Comparison of ENCODE assay signal across 10 mouse cellular contexts in the genomic region with DNA sequence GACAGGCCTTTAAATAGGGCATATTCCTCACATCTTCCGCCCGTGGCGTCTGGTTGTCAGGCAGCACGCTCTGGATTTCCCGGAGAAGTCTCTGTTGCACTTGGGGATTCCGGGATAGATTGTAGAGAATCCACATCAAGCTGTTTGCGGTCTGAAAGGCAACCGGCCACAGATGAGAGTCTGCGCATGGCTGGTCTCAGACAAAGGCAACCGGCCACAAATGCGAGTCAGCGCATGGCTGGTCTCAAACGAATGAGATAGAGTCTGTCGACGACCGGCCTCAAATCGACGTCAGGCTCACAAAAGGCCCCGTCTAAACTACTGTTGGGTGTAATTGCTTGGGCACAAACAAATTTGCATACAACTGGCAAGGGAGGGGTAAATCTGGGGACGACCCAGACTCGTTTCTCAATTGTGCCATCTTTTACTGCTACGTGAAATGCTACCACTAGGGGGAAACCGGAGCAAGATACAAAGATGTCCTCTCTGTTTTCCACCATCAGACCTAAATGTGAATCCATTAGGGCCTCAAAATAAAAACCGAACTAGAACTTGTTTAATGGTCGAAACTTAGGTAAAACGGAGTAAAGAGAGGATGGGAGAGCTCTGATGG. TPM values are rescaled to one million over a fixed set of nuclear protein-coding genes. Genes with fewer than 3 reads are reported as not detected.
DNase-seq lines count a peak whose midpoint lies in the region; ATAC-seq and TF ChIP-seq lines count a peak whose summit lies in the region.
"Had no signal": no experiment of that assay in that cellular context is flagged by ENCODE, and none has a peak within 500 bp of the region (broad histone marks: within the 10 kb centered on the region; RNA-seq: fewer than 3 reads in every experiment).

No protein-coding gene starts in this region.

- 60% methylated on average over 26 of the region's 26 CpGs for WGBS in intestine, postnatal 0 days
- 58% methylated on average over 26 of the region's 26 CpGs for WGBS in intestine, embryonic 16.5 days
- WGBS in hindbrain, embryonic 10.5 days, result 51% methylated on average over 26 of the region's 26 CpGs
- 40% methylated on average over 26 of the region's 26 CpGs for WGBS in midbrain, postnatal 0 days

- peaks cover 18% of the 10 kb centered on the region; the same call in 1 of the 2 replicates for H3K27me3 ChIP-seq in intestine, postnatal 0 days (replicated peaks; ENCODE audit: control insufficient read depth, insufficient read depth, low read length)
- H3K27me3 ChIP-seq in intestine, embryonic 16.5 days (replicated peaks; ENCODE audit: control insufficient read depth, insufficient read depth, low read length), result peaks cover 4% of the 10 kb centered on the region; the same call in 1 of the 2 replicates
- H3K27me3 ChIP-seq in MEL (ENCODE audit: control insufficient read depth in 1 of 2, insufficient read depth in 2 of 2, low read length in 2 of 2), result no peaks in the 10 kb centered on the region
- peaks cover 53% of the 10 kb centered on the region for H3K27me3 ChIP-seq in hindbrain, embryonic 10.5 days (ENCODE audit: insufficient read depth, poor library complexity, severe bottlenecking)
- no peaks in the 10 kb centered on the region for H3K27me3 ChIP-seq in midbrain, postnatal 0 days (ENCODE audit: insufficient read depth, low read length)

- TF ChIP-seq RAD21 in MEL (IDR thresholded peaks at IDR 0.05; ENCODE audit: low read depth, low read length), result no peak

- no peaks in the 10 kb centered on the region for H3K4me1 ChIP-seq in intestine, postnatal 0 days (replicated peaks; ENCODE audit: control insufficient read depth, insufficient read depth, low read length)
- no peaks in the 10 kb centered on the region for H3K4me1 ChIP-seq in intestine, embryonic 16.5 days (ENCODE audit: control insufficient read depth, insufficient read depth, low read length)
- no peaks in the 10 kb centered on the region for H3K4me1 ChIP-seq in MEL (ENCODE audit: control insufficient read depth in 1 of 2, insufficient read depth in 2 of 2, low read length in 2 of 2)
- peaks cover 12% of the 10 kb centered on the region; the same call in 1 of the 2 replicates for H3K4me1 ChIP-seq in hindbrain, embryonic 10.5 days (replicated peaks)
- H3K4me1 ChIP-seq in midbrain, postnatal 0 days (ENCODE audit: insufficient read depth, low read length), result no peaks in the 10 kb centered on the region
- H3K4me1 ChIP-seq: limb, embryonic 13.5 days had no signal

- no peak for ATAC-seq in intestine, postnatal 0 days
- no peak for ATAC-seq in intestine, embryonic 16.5 days
- ATAC-seq in midbrain, postnatal 0 days (ENCODE audit: low FRiP score), result no peak

- no peak overlapping the region for H3K27ac ChIP-seq in intestine, postnatal 0 days (ENCODE audit: low read depth, low read length)
- no peak overlapping the region for H3K27ac ChIP-seq in intestine, embryonic 16.5 days (ENCODE audit: low read length)
- no peak overlapping the region for H3K27ac ChIP-seq in MEL (ENCODE audit: control insufficient read depth, low read depth, low read length)
- H3K27ac ChIP-seq in hindbrain, embryonic 10.5 days, result peak overlapping the region; percentile 54; the same call in 1 of the 2 replicates
- 0 out of 2 replicates have a peak overlapping the region, but pooled peaks have one; percentile 32 for H3K27ac ChIP-seq in midbrain, postnatal 0 days (ENCODE audit: low read depth, low read length)
- H3K27ac ChIP-seq: limb, embryonic 13.5 days had no signal

- no peak overlapping the region for H3K4me3 ChIP-seq in intestine, postnatal 0 days (ENCODE audit: low read depth, low read length)
- H3K4me3 ChIP-seq in intestine, embryonic 16.5 days (ENCODE audit: low read length), result no peak overlapping the region
- H3K4me3 ChIP-seq in MEL (ENCODE audit: control insufficient read depth in 1 of 2, insufficient read depth in 1 of 2, low read depth in 2 of 2, low read length in 2 of 2), result no peak overlapping the region
- no peak overlapping the region for H3K4me3 ChIP-seq in hindbrain, embryonic 10.5 days
- no peak overlapping the region for H3K4me3 ChIP-seq in midbrain, postnatal 0 days (ENCODE audit: low read depth, low read length)
- H3K4me3 ChIP-seq: limb, embryonic 13.5 days had no signal

- no peak overlapping the region for H3K9ac ChIP-seq in intestine, postnatal 0 days (ENCODE audit: low read depth, low read length)
- H3K9ac ChIP-seq in intestine, embryonic 16.5 days (ENCODE audit: low read depth, low read length), result no peak overlapping the region
- no peak overlapping the region for H3K9ac ChIP-seq in MEL (ENCODE audit: control insufficient read depth, low read depth, low read length, poor library complexity, severe bottlenecking)
- H3K9ac ChIP-seq in midbrain, postnatal 0 days (replicated peaks; ENCODE audit: low read length, poor library complexity, severe bottlenecking), result no peak overlapping the region
- H3K9ac ChIP-seq: limb, embryonic 13.5 days had no signal

- no peaks in the 10 kb centered on the region for H3K79me2 ChIP-seq in MEL (ENCODE audit: control insufficient read depth, insufficient read depth, low read length, poor library complexity)

- H3K4me2 ChIP-seq in intestine, postnatal 0 days (replicated peaks; ENCODE audit: low read depth), result no peak overlapping the region
- no peak overlapping the region for H3K4me2 ChIP-seq in intestine, embryonic 16.5 days (ENCODE audit: low read depth, low read length)
- 0 out of 2 replicates have a peak overlapping the region, but pooled peaks have one; percentile 6 for H3K4me2 ChIP-seq in midbrain, postnatal 0 days (ENCODE audit: low read depth, low read length, poor library complexity, severe bottlenecking)
- H3K4me2 ChIP-seq: limb, embryonic 13.5 days had no signal

- TF ChIP-seq CTCF in intestine, postnatal 0 days (IDR thresholded peaks at IDR 0.05; ENCODE audit: low read depth), result peak; percentile 75
- peak in 2 of 3 experiments; percentile 22 to 23; a peak in 2 of 6 replicates for TF ChIP-seq CTCF in MEL (IDR thresholded peaks at IDR 0.05 in 2 of 3, conservative IDR thresholded peaks at IDR 0.05 in 1 of 3; ENCODE audit: control insufficient read depth in 1 of 3, insufficient read depth in 1 of 3, low read depth in 2 of 3, low read length in 3 of 3, poor library complexity in 1 of 3, severe bottlenecking in 1 of 3)
- peak; percentile 77 for TF ChIP-seq CTCF in midbrain, postnatal 0 days (IDR thresholded peaks at IDR 0.05)

- no peaks in the 10 kb centered on the region for H3K36me3 ChIP-seq in intestine, postnatal 0 days (ENCODE audit: control insufficient read depth, insufficient read depth)
- H3K36me3 ChIP-seq in intestine, embryonic 16.5 days (ENCODE audit: control insufficient read depth, insufficient read depth, low read length), result no peaks in the 10 kb centered on the region
- H3K36me3 ChIP-seq in MEL (ENCODE audit: control insufficient read depth in 1 of 2, insufficient read depth in 2 of 2, low read length in 2 of 2), result no peaks in the 10 kb centered on the region
- no peaks in the 10 kb centered on the region for H3K36me3 ChIP-seq in hindbrain, embryonic 10.5 days
- H3K36me3 ChIP-seq in midbrain, postnatal 0 days (ENCODE audit: insufficient read depth, low read length), result no peaks in the 10 kb centered on the region
- H3K36me3 ChIP-seq: limb, embryonic 13.5 days had no signal

- H3K9me3 ChIP-seq in intestine, postnatal 0 days (ENCODE audit: control insufficient read depth), result no peaks in the 10 kb centered on the region
- H3K9me3 ChIP-seq in intestine, embryonic 16.5 days (ENCODE audit: control insufficient read depth, low read length), result no peaks in the 10 kb centered on the region
- H3K9me3 ChIP-seq in MEL (replicated peaks; ENCODE audit: insufficient read depth, low read length), result no peaks in the 10 kb centered on the region
- no peaks in the 10 kb centered on the region for H3K9me3 ChIP-seq in hindbrain, embryonic 10.5 days
- H3K9me3 ChIP-seq in midbrain, postnatal 0 days (ENCODE audit: low read length), result no peaks in the 10 kb centered on the region
- H3K9me3 ChIP-seq: limb, embryonic 13.5 days had no signal

- no peak for DNase-seq in MEL (ENCODE audit: low read depth, low spot score)
- DNase-seq in hindbrain, embryonic 10.5 days (ENCODE audit: low spot score), result peak; percentile 35
- peak; percentile 53 for DNase-seq in midbrain, postnatal 0 days (ENCODE audit: low spot score)
- no peak for DNase-seq in gastrocnemius, postnatal 25 days
- no peak for DNase-seq in ovary, postnatal 36 days (ENCODE audit: low spot score)
- no peak for DNase-seq in cerebellum, adult 9-11 months
- DNase-seq: adrenal gland, postnatal 14 days had no signal

- no peak for TF ChIP-seq EP300 in MEL (IDR thresholded peaks at IDR 0.05; ENCODE audit: low read depth in 1 of 2, low read length in 2 of 2)

- no peak for TF ChIP-seq POLR2A in MEL (IDR thresholded peaks at IDR 0.05; ENCODE audit: control insufficient read depth in 1 of 2, insufficient read depth in 1 of 2, low read depth in 1 of 2, low read length in 2 of 2, poor library complexity in 1 of 2)

TF ChIP-seq in MEL, 35 proteins besides CTCF, POLR2A, EP300 and RAD21 (continues in another document):
- TF ChIP-seq MYC (IDR thresholded peaks at IDR 0.05; ENCODE audit: low read depth, low read length) (no peak), TBP (IDR thresholded peaks at IDR 0.05; ENCODE audit: low read depth, low read length) (no peak), MYB (IDR thresholded peaks at IDR 0.05; ENCODE audit: low read depth, low read length) (no peak)

RNA-seq across cellular contexts. Expression of a gene that starts 8.2 kb away (rescaled TPM):
- 54.6 and 58.3 TPM in 2 replicates for polyA plus RNA-seq in intestine, postnatal 0 days (2015; fragmentation: Nextera tagmentation; extraction: Ambion mirVana)
- 46.6 and 48.5 TPM in 2 replicates for polyA plus RNA-seq in intestine, embryonic 16.5 days (2015; fragmentation: Nextera tagmentation; extraction: Ambion mirVana)
- 70.9 and 75.7 TPM in 2 replicates for total RNA-seq in MEL (2012; rRNA removed)
- polyA plus RNA-seq in MEL (2012; ENCODE audit: insufficient read depth in 1 of 2, insufficient read length in 2 of 2, low read depth in 1 of 2, low replicate concordance in 2 of 2, missing spikeins in 1 of 2), result 10 to 100 TPM in 1 of 2 experiments, not detected in 1; 60.5 TPM
- 93.1 and 104 TPM in 2 replicates for polyA plus RNA-seq in hindbrain, embryonic 10.5 days (2016; fragmentation: Nextera tagmentation; extraction: Ambion mirVana)
- total RNA-seq in midbrain, postnatal 0 days (2014; rRNA removed), result 94.1 and 161 TPM in 2 replicates
- polyA plus RNA-seq in midbrain, postnatal 0 days (2015; fragmentation: Nextera tagmentation; extraction: Ambion mirVana), result 147 and 157 TPM in 2 replicates
- 10 to 100 TPM; 12.9 to 14.2 TPM for total RNA-seq in gastrocnemius, postnatal 25 days (2021)

RNA-seq across cellular contexts. Expression of a gene that starts 8.9 kb away (rescaled TPM):
- polyA plus RNA-seq in intestine, postnatal 0 days (2015; fragmentation: Nextera tagmentation; extraction: Ambion mirVana), result not detected in 2 replicates
- not detected in 2 replicates for polyA plus RNA-seq in intestine, embryonic 16.5 days (2015; fragmentation: Nextera tagmentation; extraction: Ambion mirVana)
- not detected in 2 replicates for total RNA-seq in MEL (2012; rRNA removed)
- polyA plus RNA-seq in MEL (2012; ENCODE audit: insufficient read depth in 1 of 2, insufficient read length in 2 of 2, low read depth in 1 of 2, low replicate concordance in 2 of 2, missing spikeins in 1 of 2), result under 1 TPM in 1 of 2 experiments, not detected in 1; 0.01 TPM
- polyA plus RNA-seq in hindbrain, embryonic 10.5 days (2016; fragmentation: Nextera tagmentation; extraction: Ambion mirVana), result 0.07 and 0.17 TPM in 2 replicates
- 0.14 TPM in 1 of 2 replicates, not detected in the other for total RNA-seq in midbrain, postnatal 0 days (2014; rRNA removed)
- 0.09 and 0.23 TPM in 2 replicates for polyA plus RNA-seq in midbrain, postnatal 0 days (2015; fragmentation: Nextera tagmentation; extraction: Ambion mirVana)
- not detected for total RNA-seq in gastrocnemius, postnatal 25 days (2021)
- total RNA-seq: adrenal gland, postnatal 14 days had no signal
- polyA plus RNA-seq: limb, embryonic 13.5 days had no signal

Comparison
In these comparisons a context has a peak if more than half of its experiments do, and no peak if none do; other contexts are left out.
1. H3K27ac ChIP-seq: peak in hindbrain, embryonic 10.5 days (single experiment) and midbrain, postnatal 0 days (single experiment); none in intestine, postnatal 0 days (single experiment), intestine, embryonic 16.5 days (single experiment) and MEL (single experiment).
2. CTCF ChIP-seq: peak in every context shown above with its lines; median percentile 77 in midbrain, postnatal 0 days; 75 in intestine, postnatal 0 days; 22 in MEL.
3. DNase-seq: peak in hindbrain, embryonic 10.5 days (single experiment) and midbrain, postnatal 0 days (single experiment); none in MEL (single experiment), gastrocnemius, postnatal 25 days (single experiment), ovary, postnatal 36 days (single experiment) and cerebellum, adult 9-11 months (single experiment).